In genomic region chr17:26994410-26994809, GRCm38 (mm10) we compare ENCODE assay signal across 8 mouse cellular contexts. TPM values are rescaled to one million over a fixed set of nuclear protein-coding genes. Genes with fewer than 3 reads are reported as not detected.
DNase-seq lines count a peak whose midpoint lies in the region; ATAC-seq lines count a peak whose summit lies in the region.

No protein-coding gene starts in this region.

- no peak for ATAC-seq in kidney, embryonic 14.5 days (ENCODE audit: low FRiP score, low TSS enrichment)
- no peak for ATAC-seq in embryonic facial prominence, embryonic 14.5 days (ENCODE audit: low read depth)
- no peak for ATAC-seq in midbrain, embryonic 15.5 days (replicated peaks)

- no peaks in the 10 kb centered on the region for H3K9me3 ChIP-seq in kidney, embryonic 14.5 days (ENCODE audit: control insufficient read depth, low read length)
- no peaks in the 10 kb centered on the region for H3K9me3 ChIP-seq in embryonic facial prominence, embryonic 14.5 days (ENCODE audit: control insufficient read depth, low read length)
- H3K9me3 ChIP-seq in midbrain, embryonic 15.5 days: no peaks in the 10 kb centered on the region

- no peak overlapping the region for H3K27ac ChIP-seq in kidney, embryonic 14.5 days (ENCODE audit: low read depth, low read length)
- no peak overlapping the region for H3K27ac ChIP-seq in embryonic facial prominence, embryonic 14.5 days (replicated peaks; ENCODE audit: low read depth, low read length)
- H3K27ac ChIP-seq in midbrain, embryonic 15.5 days: no peak overlapping the region

- no peak overlapping the region for H3K4me2 ChIP-seq in kidney, embryonic 14.5 days (replicated peaks; ENCODE audit: low read depth, low read length)
- H3K4me2 ChIP-seq in embryonic facial prominence, embryonic 14.5 days (ENCODE audit: low read depth, low read length): no peak overlapping the region
- no peak overlapping the region for H3K4me2 ChIP-seq in midbrain, embryonic 15.5 days

- H3K4me3 ChIP-seq in kidney, embryonic 14.5 days (ENCODE audit: low read length): no peak overlapping the region
- no peak overlapping the region for H3K4me3 ChIP-seq in embryonic facial prominence, embryonic 14.5 days (ENCODE audit: low read depth, low read length)
- no peak overlapping the region for H3K4me3 ChIP-seq in midbrain, embryonic 15.5 days

- H3K36me3 ChIP-seq in kidney, embryonic 14.5 days (ENCODE audit: control insufficient read depth, insufficient read depth, low read length): no peaks in the 10 kb centered on the region
- H3K36me3 ChIP-seq in embryonic facial prominence, embryonic 14.5 days (ENCODE audit: control insufficient read depth, insufficient read depth, low read length): no peaks in the 10 kb centered on the region
- H3K36me3 ChIP-seq in midbrain, embryonic 15.5 days (replicated peaks): no peaks in the 10 kb centered on the region

- no peaks in the 10 kb centered on the region for H3K4me1 ChIP-seq in kidney, embryonic 14.5 days (ENCODE audit: control insufficient read depth, insufficient read depth, low read length)
- no peaks in the 10 kb centered on the region for H3K4me1 ChIP-seq in embryonic facial prominence, embryonic 14.5 days (ENCODE audit: control insufficient read depth, insufficient read depth, low read length)
- H3K4me1 ChIP-seq in midbrain, embryonic 15.5 days: no peaks in the 10 kb centered on the region

- no peaks in the 10 kb centered on the region for H3K27me3 ChIP-seq in kidney, embryonic 14.5 days (ENCODE audit: control insufficient read depth, insufficient read depth, low read length)
- H3K27me3 ChIP-seq in embryonic facial prominence, embryonic 14.5 days (replicated peaks; ENCODE audit: control insufficient read depth, insufficient read depth, low read length): no peaks in the 10 kb centered on the region
- no peaks in the 10 kb centered on the region for H3K27me3 ChIP-seq in midbrain, embryonic 15.5 days (replicated peaks)

- no peak overlapping the region for H3K9ac ChIP-seq in kidney, embryonic 14.5 days (ENCODE audit: low read depth, low read length)
- H3K9ac ChIP-seq in embryonic facial prominence, embryonic 14.5 days (ENCODE audit: low read depth, low read length): no peak overlapping the region
- no peak overlapping the region for H3K9ac ChIP-seq in midbrain, embryonic 15.5 days

- DNase-seq in kidney, adult 18-20 months: peak; percentile 55
- peak; percentile 49 for DNase-seq in embryonic facial prominence, embryonic 14.5 days (ENCODE audit: low spot score)
- DNase-seq in heart, postnatal 4 days: peak; percentile 87
- DNase-seq in lung, postnatal 25 days (ENCODE audit: low spot score): peak; percentile 71
- no peak for DNase-seq in thymus, adult 18-20 months
- DNase-seq in frontal cortex, adult 2 months (ENCODE audit: extremely low spot score in 1 of 2, low spot score in 1 of 2): no peak

- 75% methylated on average over 14 of the region's 14 CpGs for WGBS in kidney, embryonic 14.5 days
- WGBS in embryonic facial prominence, embryonic 14.5 days: 72% methylated on average over 14 of the region's 14 CpGs
- WGBS in midbrain, embryonic 15.5 days: 83% methylated on average over 14 of the region's 14 CpGs

RNA-seq across cellular contexts. Expression of gene Zbtb9, which starts 21.4 kb away (rescaled TPM):
- 6.3 and 12.8 TPM in 2 replicates for polyA plus RNA-seq in kidney, embryonic 14.5 days (2014; fragmentation: Nextera tagmentation; extraction: Ambion mirVana)
- 9.0 and 9.1 TPM in 2 replicates for polyA plus RNA-seq in embryonic facial prominence, embryonic 14.5 days (2014; fragmentation: Nextera tagmentation; extraction: Ambion mirVana)
- total RNA-seq in heart, postnatal 4 days (2021): 1 to 10 TPM; 3.9 to 5.5 TPM
- 15.4 and 16.9 TPM in 2 replicates for polyA plus RNA-seq in midbrain, embryonic 15.5 days (2015; fragmentation: Nextera tagmentation; extraction: Ambion mirVana)
- 16.7 and 17.4 TPM in 2 replicates for polyA plus RNA-seq in frontal cortex, adult 2 months (2012; rRNA removed)

RNA-seq across cellular contexts. Expression of gene Bak1, which starts 34.4 kb away (rescaled TPM):
- 11.1 and 16.0 TPM in 2 replicates for polyA plus RNA-seq in kidney, embryonic 14.5 days (2014; fragmentation: Nextera tagmentation; extraction: Ambion mirVana)
- polyA plus RNA-seq in embryonic facial prominence, embryonic 14.5 days (2014; fragmentation: Nextera tagmentation; extraction: Ambion mirVana): 9.0 and 9.8 TPM in 2 replicates
- total RNA-seq in heart, postnatal 4 days (2021): 10 to 100 TPM; 46.8 to 52.4 TPM
- polyA plus RNA-seq in midbrain, embryonic 15.5 days (2015; fragmentation: Nextera tagmentation; extraction: Ambion mirVana): 3.5 and 4.2 TPM in 2 replicates
- polyA plus RNA-seq in frontal cortex, adult 2 months (2012; rRNA removed): 17.9 and 19.4 TPM in 2 replicates

RNA-seq across cellular contexts. Expression of gene Syngap1, which starts 53.4 kb away (rescaled TPM):
- 2.6 and 3.5 TPM in 2 replicates for polyA plus RNA-seq in kidney, embryonic 14.5 days (2014; fragmentation: Nextera tagmentation; extraction: Ambion mirVana)
- 1.4 and 2.6 TPM in 2 replicates for polyA plus RNA-seq in embryonic facial prominence, embryonic 14.5 days (2014; fragmentation: Nextera tagmentation; extraction: Ambion mirVana)
- total RNA-seq in heart, postnatal 4 days (2021): 10 to 100 TPM; 12.6 to 13.4 TPM
- 6.0 and 7.3 TPM in 2 replicates for polyA plus RNA-seq in midbrain, embryonic 15.5 days (2015; fragmentation: Nextera tagmentation; extraction: Ambion mirVana)
- polyA plus RNA-seq in frontal cortex, adult 2 months (2012; rRNA removed): 212 and 226 TPM in 2 replicates

RNA-seq across cellular contexts. Expression of gene Cuta, which starts 55.0 kb away (rescaled TPM):
- polyA plus RNA-seq in kidney, embryonic 14.5 days (2014; fragmentation: Nextera tagmentation; extraction: Ambion mirVana): 164 and 182 TPM in 2 replicates
- polyA plus RNA-seq in embryonic facial prominence, embryonic 14.5 days (2014; fragmentation: Nextera tagmentation; extraction: Ambion mirVana): 142 and 148 TPM in 2 replicates
- 100 to 1,000 TPM in 1 of 2 experiments, 10 to 100 TPM in 1; 97.2 to 106 TPM for total RNA-seq in heart, postnatal 4 days (2021)
- 127 and 131 TPM in 2 replicates for polyA plus RNA-seq in midbrain, embryonic 15.5 days (2015; fragmentation: Nextera tagmentation; extraction: Ambion mirVana)
- 120 and 132 TPM in 2 replicates for polyA plus RNA-seq in frontal cortex, adult 2 months (2012; rRNA removed)

Comparison
In these comparisons a context has a peak if more than half of its experiments do, and no peak if none do; other contexts are left out.
1. DNase-seq: peak in kidney, adult 18-20 months (single experiment), embryonic facial prominence, embryonic 14.5 days (single experiment), heart, postnatal 4 days (single experiment) and lung, postnatal 25 days (single experiment); none in thymus, adult 18-20 months (0 of 2) and frontal cortex, adult 2 months (0 of 2).
2. RNA of gene Syngap1, which starts 53.4 kb away (polyA plus RNA-seq): 212 to 226 TPM in frontal cortex, adult 2 months; 6.0 to 7.3 TPM in midbrain, embryonic 15.5 days, 2.6 to 3.5 TPM in kidney, embryonic 14.5 days and 1.4 to 2.6 TPM in embryonic facial prominence, embryonic 14.5 days; every median in the first group is over 10 times any median in the second.